Mouse (Mus musculus) cerebellum, adult 11 months (tissue): ENCODE data around the gene Kcnk12.

Experiments used
- DNase-seq: peaks from one replicate; pipeline ENCODE4 v3.0.0; 2022

Kcnk12 gene

DNA sequence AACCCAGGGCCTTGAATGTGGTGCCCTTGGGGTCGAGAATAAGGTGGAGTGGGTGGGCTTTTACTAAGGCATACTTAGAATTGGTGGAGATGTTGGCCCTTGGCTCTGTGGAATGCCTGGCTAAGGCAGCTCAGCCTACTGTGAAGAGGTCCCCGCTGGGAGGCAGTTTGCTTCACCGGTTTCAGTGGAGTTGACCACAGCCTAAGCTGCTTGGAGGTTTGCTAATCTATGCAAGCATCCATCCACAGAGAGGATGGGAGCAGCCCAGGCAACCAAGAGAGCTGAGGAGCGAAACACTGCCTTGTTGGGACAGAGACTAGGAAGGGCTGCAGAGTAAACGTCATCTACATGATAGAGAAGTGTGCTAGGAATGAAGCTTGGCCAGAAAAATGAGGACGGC lies 101.0 kb downstream of the Kcnk12 start:
- DNase-seq, result no peak

DNA sequence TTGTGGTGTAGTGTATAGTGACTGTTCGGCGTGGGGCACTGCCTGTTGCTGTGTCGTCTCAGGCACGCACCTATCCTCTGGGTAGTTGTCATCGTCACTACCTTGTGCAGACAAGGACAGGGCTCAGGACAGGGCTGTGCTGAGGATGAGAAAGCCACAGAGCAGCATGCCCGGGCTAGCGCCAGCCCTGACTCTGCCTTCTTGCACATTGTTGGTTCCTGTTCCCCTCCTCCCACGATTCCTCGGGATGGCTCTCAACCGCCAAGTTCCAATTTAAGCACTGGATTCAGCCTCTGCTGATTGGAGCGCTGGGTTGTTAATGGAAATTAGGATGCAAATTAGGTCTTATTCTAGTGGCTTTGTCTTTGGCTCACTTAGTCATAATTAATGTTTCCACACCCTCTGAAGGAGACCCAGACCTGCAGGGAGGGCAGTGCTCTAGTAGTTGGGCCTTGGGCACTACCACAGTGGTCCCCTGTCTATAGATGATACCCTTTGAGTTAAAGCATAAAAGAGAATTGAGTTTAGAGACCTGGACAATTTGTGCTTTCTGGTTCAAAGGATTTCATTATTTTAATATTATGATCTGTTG lies 101.8 kb downstream of the Kcnk12 start:
- no peak for DNase-seq
